Mouse (Mus musculus): Measurements from ENCODE around the gene Gramd1b.

The Gramd1b gene

DNA sequence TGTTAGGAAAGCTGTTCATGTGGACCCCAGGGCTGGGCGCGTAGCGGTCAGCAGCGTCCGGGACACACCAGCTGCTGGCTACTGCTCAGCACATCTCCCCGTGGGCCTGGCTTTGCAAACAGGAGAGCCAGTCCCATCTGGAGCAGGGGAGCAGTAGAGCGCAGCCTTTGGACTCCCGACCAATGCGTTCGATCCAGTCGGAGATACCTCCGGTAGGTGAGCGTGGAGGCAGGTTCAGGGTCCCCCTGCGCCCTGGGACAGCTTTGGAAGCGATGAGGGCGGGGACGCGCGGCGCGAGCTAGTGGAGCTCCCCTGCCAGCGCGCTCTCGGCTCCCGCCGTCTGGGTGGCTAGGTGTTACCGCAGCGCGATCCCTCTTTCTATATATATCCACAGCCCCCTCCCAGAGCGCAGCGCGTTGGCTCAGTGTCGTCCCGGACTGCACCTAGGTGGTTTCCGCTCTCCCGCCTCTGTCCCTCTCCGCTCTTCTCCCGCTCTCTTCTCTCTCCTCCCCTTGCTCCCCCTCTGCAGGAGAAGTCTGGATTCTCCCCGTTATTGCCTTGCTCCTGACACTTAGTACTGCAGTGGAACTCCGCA is at the start of gene Gramd1b:
TSS of gene Gramd1b (minus strand) at position 357 of the 595 bp plus-strand sequence.
- DNase-seq (ENCODE audit: low read depth, low spot score): no peak

- no peak for DNase-seq (ENCODE audit: low read depth, low spot score)
Observed at GRCm38 (mm10) chr9:40578726-40579625, 47.8 kb upstream of the Gramd1b start.

GRCm38 (mm10) chr9:40577132-40577531 is 45.9 kb upstream of the Gramd1b start:
- no peak for DNase-seq (ENCODE audit: low read depth, low spot score)

DNA sequence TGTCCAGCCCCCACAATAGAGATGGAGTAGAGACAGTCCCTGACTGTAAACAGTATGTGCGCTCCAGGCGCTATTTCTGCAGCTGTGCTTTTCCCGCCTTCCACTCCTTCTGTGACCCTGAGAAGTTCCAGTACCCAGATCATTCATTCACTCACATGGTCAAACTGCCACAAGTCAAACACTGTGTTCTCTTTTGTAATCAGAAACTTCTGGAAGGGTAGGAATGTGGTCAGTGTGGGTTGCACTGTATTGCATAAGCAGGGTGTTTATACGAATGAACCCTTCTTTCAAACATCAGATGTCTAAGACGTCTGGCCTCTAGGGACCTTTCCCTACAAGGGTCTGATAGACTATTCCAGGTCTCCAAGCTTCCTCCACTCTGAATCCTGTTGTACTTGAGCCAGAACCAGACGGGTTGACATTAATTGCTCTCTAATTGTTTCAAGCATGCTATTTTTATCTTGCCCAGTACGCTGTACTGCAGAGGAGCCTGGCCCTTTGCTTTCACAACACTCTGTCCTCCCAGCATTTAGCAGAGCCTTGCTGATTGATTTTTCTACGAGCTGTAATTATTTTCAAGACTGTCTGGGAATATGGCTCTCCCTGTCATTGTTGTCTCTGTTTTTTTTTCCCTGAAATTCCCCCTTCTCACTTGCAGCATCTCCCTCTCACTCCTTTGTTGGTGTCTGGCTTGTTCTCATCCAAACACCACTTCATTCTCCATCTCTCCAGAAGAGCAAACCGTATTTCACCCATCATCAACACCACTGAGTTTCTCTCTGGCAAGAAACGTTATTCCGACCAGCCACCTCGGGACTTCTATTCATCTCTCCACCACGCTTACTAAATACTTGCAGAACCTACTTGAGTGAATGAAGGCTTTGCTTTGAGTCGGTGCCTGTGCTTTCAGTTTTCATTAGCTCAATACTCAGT is 44.1 kb upstream of the Gramd1b start:
- no peak for DNase-seq (ENCODE audit: low read depth, low spot score)

DNA sequence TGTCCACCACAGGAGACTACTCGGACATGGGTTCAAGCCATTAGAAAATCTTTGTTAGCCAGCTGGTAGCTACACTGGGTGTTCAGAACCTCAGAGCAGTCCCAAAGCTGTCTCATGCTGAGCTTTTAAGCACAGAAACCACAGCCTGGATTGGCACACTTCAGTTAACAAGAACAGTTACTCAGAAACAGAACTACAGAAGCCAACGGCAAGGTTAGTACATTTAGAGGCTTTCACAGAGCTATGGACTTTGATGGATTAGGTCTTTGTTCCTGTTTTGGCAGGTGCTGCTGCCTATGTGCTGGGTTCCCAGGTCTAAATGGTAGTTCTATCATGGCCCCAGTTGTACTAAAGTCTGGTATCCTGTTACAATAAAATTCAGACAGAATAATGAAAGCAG is 40.1 kb upstream of the Gramd1b start:
- no peak for DNase-seq (ENCODE audit: low read depth, low spot score)

DNA sequence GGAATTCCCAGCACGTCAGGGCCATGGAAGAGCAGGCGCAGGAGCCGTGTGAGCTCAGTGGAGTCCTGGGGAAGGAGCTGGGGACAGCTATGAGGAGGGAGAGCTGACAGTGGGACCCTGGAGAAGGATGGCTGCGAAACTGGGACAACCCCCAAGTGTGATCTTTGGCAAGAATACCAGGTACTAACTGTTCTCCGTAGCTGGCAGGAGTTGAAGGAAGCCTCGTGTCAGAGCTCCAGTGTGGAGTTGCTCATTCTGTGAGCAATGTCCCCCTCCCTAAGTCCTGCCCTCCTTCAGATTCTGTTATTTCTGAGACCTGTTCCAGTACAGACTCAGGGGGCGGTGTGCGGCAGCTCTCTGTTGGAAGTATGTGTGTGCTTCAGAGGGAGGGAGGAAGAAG is 36.9 kb upstream of the Gramd1b start:
- no peak for DNase-seq (ENCODE audit: low read depth, low spot score)

DNA sequence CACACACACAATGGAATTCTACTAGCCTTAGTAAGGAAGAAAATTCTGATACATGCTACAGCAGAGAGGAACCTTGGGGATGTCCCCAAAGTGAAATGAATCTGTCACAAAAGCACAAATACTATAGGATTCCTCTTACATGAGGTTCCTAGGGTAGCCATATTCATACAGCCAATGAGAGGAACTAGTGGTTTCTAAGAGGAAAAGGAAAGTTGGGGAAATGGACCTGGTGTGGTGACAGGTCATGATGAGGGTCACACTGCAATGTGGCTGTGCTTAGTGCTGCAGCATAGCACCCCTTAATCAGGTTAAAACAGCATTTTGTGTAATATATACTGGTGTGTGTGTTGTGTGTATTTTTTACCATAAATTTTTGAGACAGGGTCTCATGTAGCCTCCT is 32.6 kb upstream of the Gramd1b start:
- no peak for DNase-seq (ENCODE audit: low read depth, low spot score)

GRCm38 (mm10) chr9:40559646-40560045 is 28.5 kb upstream of the Gramd1b start:
- DNase-seq (ENCODE audit: low read depth, low spot score): no peak

DNA sequence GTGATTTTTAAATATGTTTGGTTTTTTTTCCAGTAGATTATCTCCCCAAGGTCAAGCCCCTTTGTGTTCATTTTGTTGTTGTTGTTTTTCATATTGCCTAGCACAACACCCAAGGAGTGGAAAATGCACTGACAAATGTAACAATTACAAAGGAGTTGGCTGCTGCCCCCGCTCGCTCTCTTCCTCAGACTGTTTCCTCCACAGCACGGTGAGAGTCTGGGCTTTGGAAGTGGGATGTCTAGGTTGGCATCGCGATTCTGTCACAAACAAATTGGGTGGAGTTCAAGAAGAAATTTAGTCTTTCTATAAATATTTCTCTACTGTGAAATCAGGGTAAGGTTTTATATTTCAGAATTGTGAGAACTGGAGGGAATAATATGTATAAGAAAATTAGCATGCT is 26.6 kb upstream of the Gramd1b start:
- DNase-seq (ENCODE audit: low read depth, low spot score): no peak

DNA sequence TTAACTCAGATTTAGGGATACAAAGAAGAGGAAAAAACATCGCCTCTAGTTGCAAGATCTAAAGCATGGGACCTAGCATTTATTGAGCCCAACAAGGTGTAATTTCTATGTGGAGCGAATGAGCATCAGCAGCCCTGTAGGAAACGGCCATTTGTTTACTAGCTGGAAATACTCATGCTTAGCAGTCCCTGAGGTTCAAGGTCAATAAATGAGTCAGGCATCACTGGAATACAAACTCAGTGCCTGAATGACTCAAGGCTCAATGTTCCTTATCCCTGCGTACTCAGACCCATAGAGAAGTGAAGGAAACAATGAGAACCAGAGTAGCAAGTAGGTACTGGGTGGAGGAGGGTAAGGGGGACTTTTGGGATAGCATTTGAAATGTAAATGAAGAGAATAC is 25.2 kb upstream of the Gramd1b start:
- no peak for DNase-seq (ENCODE audit: low read depth, low spot score)

DNA sequence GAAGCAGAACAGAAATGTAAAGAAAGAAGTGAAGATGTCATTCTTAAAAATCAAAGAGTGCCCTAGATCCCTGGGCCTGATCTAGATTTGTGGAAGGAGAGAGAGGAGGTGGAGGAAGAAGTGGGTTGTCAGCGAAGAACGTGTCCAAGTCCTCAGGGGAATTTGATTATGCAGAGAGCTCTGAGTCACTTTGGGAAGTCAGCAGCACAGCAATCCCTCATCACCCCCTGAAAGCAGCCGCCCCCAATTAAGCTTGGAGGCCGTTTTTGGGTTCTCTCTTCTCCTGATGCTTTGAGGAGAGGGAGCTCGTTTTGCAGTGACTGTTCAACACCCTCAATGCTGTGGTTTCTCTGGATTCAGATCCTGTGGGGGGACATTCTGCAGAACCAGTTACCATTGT is 24.1 kb upstream of the Gramd1b start:
- no peak for DNase-seq (ENCODE audit: low read depth, low spot score)

DNA sequence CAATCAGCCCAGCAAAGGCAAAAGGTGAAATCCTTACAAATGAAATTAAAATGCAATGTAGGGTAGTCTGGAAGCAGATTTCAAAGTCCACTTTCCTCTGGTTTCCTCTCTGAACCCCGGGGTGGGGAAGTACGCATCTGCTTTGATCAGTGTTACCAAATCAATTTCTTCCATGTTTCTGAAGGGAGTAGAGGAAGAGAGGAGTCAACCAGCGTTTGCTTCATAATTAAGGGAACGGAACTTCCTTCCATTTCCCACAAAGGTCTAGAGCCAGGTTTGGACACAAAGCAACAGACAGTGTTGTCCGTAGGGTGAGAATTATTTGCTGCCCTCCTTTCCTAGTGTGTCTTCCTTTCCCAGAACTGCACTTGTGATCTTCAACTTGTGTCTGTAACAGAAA is 16.7 kb upstream of the Gramd1b start:
- no peak for DNase-seq (ENCODE audit: low read depth, low spot score)

DNA sequence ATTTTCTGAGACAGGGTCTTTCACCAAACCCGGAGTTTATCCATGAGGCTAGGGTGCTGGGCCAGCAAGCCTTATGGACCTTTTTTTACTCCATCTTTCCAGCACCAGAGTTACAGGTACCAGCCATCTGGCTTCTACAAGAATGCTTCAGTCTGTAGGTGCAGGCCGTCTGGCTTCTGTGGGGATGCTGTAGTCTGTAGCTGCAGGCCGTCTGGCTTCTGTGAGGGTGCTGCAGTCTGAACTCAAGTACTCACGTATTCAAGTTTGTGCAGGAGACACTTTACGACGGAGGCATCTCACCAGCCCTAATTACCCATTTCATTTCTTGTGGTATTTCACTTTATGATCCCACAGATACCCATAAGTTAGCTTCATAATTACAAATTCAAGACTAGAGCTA is 14.0 kb upstream of the Gramd1b start:
- no peak for DNase-seq (ENCODE audit: low read depth, low spot score)

- DNase-seq (ENCODE audit: low read depth, low spot score): no peak
Observed at GRCm38 (mm10) chr9:40539588-40540140, 8.5 kb upstream of the Gramd1b start.

- no peak for DNase-seq (ENCODE audit: low read depth, low spot score)
Observed at GRCm38 (mm10) chr9:40537708-40538105, 6.5 kb upstream of the Gramd1b start.

- peak; percentile 35 for DNase-seq (ENCODE audit: low read depth, low spot score)
Observed at GRCm38 (mm10) chr9:40537044-40537707, 6.0 kb upstream of the Gramd1b start.

DNA sequence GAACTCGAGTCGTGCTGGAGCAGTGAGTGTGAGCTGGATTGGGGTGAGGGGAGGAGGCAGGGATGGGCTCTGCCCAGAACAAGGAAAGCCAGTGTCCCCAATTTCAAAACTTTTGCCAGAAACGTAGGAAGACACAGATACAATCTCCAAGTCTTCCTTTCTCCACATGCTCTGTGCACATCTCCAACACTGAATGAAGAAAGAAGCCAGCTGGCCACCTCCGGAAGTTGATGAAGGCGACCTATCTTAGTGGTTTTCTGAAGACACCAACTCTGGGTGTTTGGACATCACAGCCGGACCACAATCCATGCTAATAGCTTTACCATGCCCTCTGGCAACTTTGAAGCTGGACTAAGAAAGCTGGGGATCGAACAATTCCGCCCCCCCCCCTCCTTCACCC is 647 bp downstream of the Gramd1b start:
- DNase-seq (ENCODE audit: low read depth, low spot score): no peak

DNA sequence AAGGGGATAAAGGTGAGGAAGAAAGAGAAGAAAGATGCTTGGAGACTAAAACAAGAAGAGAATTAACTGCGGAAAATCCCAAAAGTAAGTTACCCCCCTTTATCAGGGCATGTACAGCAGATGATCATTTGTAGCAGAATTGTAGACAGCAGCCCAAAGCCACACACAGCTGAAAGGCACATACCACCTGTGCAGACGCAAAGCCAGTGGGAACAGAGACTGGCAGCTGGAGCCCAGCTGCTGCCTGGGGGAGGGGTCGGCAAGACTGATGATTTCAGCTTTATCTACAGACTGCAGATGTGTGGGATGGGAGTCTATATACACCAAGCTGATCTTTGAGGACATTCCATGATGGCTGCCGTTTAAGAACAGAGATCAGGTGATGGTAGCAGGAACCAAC is 2.5 kb downstream of the Gramd1b start:
- DNase-seq (ENCODE audit: low read depth, low spot score): no peak

DNA sequence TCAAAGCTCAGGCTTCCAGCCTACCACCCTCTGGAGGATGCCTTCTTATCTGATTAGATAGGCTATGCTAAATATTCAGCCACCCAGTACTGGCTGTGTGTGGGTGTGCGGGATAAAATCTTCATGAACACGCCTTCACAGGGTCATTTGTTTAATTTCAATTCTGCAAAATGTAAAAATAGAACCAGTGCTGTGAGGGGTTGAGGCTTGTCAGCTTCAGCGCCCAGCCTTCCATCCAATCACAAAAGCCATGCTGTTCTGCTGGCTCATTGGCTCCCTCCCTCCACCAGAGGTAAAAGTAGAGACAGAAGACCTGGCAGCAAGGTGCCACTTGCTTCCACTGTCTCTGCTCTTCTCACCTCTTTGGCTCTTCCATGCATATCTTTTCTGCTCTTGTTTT is 4.3 kb downstream of the Gramd1b start:
- DNase-seq (ENCODE audit: low read depth, low spot score): peak; percentile 2

- no peak for DNase-seq (ENCODE audit: low read depth, low spot score)
Observed at GRCm38 (mm10) chr9:40522156-40522555, 9.0 kb downstream of the Gramd1b start.

- DNase-seq (ENCODE audit: low read depth, low spot score): no peak
Observed at GRCm38 (mm10) chr9:40521097-40521496, 10.1 kb downstream of the Gramd1b start.
